Mouse (Mus musculus) cerebellum, adult 11-12 months (tissue): ENCODE data around the gene Gkn3.

ENCODE experiments used
- DNase-seq: peaks from one replicate; pipeline ENCODE4 v3.0.0; 2022

Gkn3 gene

DNA sequence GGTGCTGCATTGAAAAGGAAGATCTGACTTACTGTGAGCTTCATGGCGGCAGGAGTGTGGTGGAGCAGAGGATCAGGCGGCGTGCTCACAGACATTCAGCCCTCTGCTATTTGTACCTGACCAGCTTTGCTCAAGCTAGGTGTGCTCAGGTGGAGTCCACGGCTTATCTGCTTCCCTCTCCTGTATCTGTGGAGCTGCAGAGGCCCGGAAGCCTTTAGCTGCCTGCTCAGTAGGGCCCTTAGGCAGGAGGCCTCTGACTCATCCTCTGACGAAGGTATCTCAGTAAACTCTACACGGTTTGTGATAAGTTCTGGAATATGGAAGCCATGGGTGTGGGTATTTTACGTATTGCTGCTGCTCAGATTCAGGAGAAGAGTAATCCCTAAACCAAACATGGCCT lies 37.9 kb downstream of the Gkn3 start, which contains the start of gene Gkn1:
Gene Gkn1, minus strand, starts transcription at position 114 of the 400 bp plus-strand sequence.
- DNase-seq: no peak

GRCm38 (mm10) chr6:87335935-87336295 lies 52.8 kb downstream of the Gkn3 start:
- no peak for DNase-seq

- DNase-seq: peak; percentile 10
Observed at GRCm38 (mm10) chr6:87335091-87335934, 53.4 kb downstream of the Gkn3 start, which contains the start of gene Antxr1. Gene Antxr1, minus strand, starts transcription at chr6:87335821.

DNA sequence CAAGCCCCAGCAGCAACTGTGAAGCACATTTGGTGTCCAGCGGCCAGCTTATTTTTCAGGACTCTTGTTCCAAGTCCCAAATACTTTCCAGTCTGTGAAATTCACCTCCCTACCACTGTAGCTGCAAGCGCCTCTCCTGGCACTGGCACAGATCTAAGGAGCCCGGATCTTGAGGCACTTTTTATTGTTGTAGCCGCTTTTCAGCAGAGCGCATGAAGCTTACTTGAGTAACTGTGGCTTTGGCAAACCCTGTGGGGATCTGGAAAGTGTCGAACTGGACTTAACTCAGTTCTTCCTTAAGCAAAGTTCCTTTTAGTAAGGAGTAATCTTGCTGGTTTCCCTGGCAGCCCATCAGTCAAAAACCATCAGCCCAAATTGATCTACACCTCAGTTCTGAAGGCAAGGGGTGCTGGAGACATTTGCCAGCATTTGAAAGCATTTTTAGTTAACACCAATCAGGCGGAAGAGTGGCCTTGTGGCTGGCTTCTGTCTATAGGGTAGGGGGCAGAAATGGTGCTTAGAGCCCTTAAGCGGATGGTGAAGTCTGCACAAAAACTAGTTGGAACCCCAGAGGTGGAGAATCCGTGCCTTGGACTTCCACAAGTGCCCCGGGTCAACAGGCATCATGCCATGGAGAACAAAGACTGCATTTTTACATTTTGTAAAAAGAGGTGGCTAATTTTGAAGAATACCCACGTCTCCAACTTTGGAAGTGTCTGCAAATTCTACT lies 54.2 kb downstream of the Gkn3 start:
- DNase-seq: no peak
